Mouse (Mus musculus) adrenal gland, adult (tissue): ENCODE results near the gene BC004004.
A peak's percentile ranks its signal among the peaks of the same experiment; 100 is the strongest.
"Not testable (repeated sequence)": the region's sequence is repeated elsewhere in the genome, so short reads cannot be mapped to it uniquely, and the experiment has no call there.

Experiments used
- DNase-seq, 2 experiments: peaks; one replicate each; pipeline ENCODE4 v3.0.0; 2022 to 2023; ENCODE audit warnings: low spot score in 1 of 2; ENCODE audit not compliant: inconsistent age in 2 of 2

BC004004 gene

GRCm38 (mm10) chr17:29268682-29269348 lies at the start of gene BC004004:
Gene BC004004 (plus strand): TSS chr17:29268788.
- DNase-seq: peak; percentile 98

DNA sequence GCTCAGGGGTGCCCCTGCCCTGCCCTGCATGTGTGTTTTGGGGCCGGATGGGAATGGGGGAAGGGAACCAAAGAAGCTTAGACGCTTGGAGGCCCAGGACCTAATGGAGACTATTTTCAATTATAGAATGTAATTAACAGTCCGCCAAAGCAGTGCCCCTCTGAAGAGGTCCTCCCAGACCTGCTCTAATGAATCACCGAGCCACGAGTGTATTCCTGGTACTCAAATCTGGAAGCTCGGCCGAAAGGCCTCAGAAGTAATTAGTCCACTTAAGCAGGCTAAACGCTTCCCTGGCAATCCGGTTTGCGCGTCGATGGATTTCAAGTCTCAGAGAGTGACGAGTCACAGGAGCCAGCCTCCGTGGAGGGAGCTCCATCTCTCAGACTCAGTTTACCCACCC lies 48.0 kb upstream of the BC004004 start:
- DNase-seq: no peak

- DNase-seq: no peak
Measured at GRCm38 (mm10) chr17:29231109-29231508, 37.5 kb upstream of the BC004004 start.

DNA sequence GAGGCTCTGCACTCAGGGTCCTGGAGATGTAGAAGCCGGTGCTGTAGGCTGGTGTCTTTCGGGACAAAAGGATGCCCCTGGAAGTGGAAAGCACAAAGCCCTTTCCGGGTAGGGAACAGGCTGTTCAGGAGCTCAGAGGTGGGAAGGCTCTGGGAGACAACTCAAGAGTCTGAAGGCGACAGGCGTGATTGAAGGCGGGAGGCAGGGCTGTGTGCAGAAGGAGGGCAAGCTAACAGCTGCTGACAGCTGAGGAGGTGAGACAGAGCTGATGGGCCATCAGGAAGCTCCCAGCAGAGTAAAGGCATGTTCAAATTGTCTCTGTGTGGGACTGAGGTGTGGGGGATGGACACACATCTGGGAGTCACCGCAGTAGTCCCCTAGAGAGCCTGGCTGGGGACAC lies 32.5 kb upstream of the BC004004 start:
- DNase-seq: no peak

GRCm38 (mm10) chr17:29237267-29237771 lies 31.3 kb upstream of the BC004004 start:
- DNase-seq: no peak

DNA sequence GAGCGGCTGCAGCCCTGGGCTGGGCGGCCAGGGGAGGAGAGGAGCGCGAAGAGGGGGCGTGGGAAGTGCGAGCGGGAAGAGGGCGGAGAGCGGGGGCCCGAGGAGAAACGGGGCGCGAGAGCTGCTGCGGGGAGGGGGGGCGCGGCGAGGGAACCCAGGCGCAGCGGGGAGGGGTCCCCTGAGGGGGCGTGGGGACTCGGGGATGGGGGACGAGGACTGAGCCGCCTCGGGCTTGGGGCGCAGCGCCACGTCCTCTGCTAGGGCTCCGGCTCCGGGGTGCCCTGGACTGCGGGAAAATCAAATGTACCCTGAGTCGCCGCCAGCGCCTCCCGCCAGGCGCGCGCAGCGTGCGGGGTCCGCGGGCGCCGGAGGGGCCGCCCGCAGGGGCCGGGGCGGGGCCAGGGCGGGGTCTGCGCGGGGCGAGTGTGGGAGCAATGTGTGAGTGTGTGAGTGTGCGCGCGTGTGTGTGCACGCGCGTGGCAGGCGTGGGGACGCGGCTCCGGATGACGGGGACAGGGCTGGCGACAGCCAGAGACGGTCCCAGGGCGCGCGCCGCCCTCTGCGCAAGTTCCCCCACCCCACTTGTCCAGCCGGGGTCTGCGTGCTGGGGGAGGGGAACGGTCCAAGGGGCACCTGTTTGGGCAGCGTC lies 30.7 kb upstream of the BC004004 start, which contains the start of gene Cpne5:
Gene Cpne5 (minus strand): TSS at position 396 of the 649 bp plus-strand sequence.
- peak in 1 of 2 experiments; percentile 34 for DNase-seq

GRCm38 (mm10) chr17:29238421-29238945 lies 30.1 kb upstream of the BC004004 start:
- no peak for DNase-seq

DNA sequence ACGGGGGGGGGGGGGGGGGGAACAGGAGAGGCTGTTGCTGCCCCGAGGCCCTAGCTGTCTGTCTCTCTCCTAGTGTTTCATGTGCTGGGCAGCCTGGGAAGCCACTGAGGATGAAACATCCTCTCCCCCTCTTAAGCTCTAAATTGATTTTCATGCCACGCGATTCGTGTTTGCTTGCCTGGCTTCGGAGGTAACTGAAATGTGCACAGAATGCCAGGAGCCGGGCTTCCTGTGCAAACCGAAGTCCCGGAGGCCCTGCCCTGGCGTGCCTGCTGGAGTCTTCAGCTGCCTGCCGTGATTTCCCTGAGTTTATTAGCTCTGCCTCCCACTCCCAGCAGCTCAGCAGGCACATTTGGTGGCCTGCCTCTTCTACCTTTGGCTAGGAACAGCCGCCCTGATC lies 23.7 kb upstream of the BC004004 start:
- DNase-seq: no peak

GRCm38 (mm10) chr17:29245725-29246124 lies 22.9 kb upstream of the BC004004 start:
- peak in 1 of 2 experiments; percentile 35 for DNase-seq

- peak in 1 of 2 experiments; percentile 84 for DNase-seq
Measured at GRCm38 (mm10) chr17:29246602-29247001, 22.0 kb upstream of the BC004004 start.

- peak in 1 of 2 experiments; percentile 19 for DNase-seq
Measured at GRCm38 (mm10) chr17:29247881-29248280, 20.7 kb upstream of the BC004004 start.

GRCm38 (mm10) chr17:29249512-29249911 lies 19.1 kb upstream of the BC004004 start:
- DNase-seq: peak; percentile 64 to 86

DNA sequence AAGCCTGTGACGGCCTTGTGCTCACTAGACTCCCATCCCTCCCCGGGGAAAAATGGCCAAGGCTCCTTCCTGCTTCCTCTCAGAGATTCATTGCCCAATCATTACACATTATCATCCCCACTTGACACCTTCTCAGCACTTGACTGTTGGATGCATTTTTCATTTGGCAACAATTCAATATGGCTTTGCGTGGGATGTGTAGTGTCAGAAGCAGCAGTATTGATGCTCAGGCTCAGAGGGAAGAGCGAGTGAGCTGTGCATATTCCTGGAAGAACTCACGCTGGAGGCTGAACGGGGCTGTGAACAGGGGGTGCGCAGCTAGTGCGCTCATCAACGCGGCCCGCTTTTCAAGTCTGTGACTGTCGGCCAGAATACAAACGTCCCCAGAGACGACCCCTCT lies 17.6 kb upstream of the BC004004 start:
- DNase-seq: not testable (repeated sequence)

GRCm38 (mm10) chr17:29251608-29252390 lies 16.8 kb upstream of the BC004004 start:
- peak; percentile 91 to 97 for DNase-seq

GRCm38 (mm10) chr17:29253236-29253635 lies 15.4 kb upstream of the BC004004 start:
- DNase-seq: no peak

GRCm38 (mm10) chr17:29253684-29254083 lies 14.9 kb upstream of the BC004004 start:
- peak in 1 of 2 experiments; percentile 46 for DNase-seq

- peak in 1 of 2 experiments; percentile 55 for DNase-seq
Measured at GRCm38 (mm10) chr17:29254784-29255183, 13.8 kb upstream of the BC004004 start.

DNA sequence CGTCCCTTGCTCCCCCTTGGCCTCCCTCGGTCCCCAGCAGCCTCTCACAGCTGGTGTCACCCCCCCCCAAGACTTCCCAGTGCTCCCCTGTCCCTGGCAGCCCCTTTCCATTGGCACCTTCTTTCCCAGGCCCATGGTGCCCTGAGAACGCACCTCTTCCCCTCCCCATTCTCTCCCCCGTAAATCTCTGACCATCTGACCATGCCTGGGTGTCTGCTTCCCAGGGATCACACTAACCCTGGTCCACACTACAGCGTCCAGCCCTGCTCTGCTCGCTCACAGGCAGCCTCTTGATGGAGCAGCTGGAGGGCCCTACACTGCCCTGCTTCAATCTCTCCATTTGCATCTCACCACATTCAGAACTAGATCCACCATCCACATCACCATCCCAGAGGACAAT lies 12.1 kb upstream of the BC004004 start:
- DNase-seq: no peak

DNA sequence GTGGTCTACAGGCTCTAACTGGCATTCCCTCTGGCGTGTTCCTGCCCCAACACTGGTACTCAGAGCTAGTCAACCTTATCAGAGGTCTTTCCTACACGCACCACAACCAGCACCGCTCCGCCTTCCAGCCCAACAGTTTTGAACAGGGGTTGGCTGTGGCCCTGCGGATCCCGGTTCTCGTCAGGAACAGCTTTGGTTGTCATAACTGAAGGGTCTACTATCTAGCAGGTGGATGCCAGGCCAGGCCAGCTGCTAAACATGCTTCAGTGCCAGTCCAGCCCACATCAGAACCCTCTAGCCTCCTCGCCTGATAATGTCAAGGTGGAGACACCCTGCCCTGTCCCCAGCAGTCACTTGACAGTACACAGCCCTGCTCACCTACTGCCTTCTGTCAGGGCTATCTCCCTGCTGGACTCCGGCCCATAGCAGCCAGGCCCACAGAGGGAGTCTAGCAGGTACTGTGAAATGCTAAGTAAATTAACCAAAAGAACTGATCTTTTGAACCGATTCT lies 11.5 kb upstream of the BC004004 start:
- peak in 1 of 2 experiments; percentile 30 for DNase-seq

- no peak for DNase-seq
Measured at GRCm38 (mm10) chr17:29258025-29258558, 10.5 kb upstream of the BC004004 start.

- peak in 1 of 2 experiments; percentile 53 for DNase-seq
Measured at GRCm38 (mm10) chr17:29258921-29259320, 9.7 kb upstream of the BC004004 start.
